Mouse (Mus musculus): Measurements from ENCODE around the gene Ckap2.

The Ckap2 gene

DNA sequence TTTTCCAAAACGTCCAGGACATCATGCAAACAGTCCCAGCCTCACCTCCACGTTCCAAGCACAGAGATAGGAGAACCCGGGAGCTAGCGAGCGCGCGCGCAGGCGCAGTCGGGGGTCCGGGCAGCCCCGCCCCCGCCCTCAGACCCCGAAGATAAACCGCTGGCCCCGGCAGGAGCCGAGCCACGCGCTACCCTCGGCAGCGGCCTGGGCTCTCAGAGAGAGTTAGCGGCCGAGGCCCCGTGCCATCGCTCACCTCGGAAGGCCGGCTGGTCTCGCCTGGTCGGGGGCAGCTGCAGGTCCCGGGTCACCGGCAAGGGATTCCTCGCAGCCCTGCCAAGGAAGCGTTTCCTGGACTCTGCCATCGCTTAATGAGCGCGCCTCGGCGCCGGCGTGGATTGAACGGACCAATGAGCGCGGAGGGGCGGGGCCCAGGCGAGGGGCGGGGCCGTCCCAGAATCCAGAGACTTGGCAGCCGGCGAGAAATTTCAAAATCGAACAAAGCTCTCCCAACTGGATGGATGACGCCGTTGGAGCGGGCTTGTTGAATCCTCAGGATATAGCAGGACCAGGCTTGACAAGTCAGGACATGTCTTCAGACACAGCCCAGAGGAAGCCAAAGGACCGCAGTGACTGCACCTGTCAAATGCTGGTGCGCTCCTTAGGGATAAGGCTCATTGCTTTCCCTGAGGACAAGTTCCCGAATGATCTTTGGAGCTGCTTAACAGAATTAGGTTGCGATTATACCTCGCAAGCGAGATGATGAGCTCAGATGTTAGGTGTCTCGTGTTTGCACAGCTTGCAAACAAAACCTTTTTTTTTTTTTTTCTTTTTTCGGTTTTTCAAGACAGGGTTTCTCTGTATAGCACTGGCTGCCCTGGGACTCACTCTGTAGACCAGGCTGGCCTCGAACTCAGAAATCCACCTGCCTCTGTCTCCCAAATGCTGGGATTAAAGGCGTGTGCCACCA is at the start of gene Ckap2:
Ckap2 (minus strand) TSS at position 389 of the 967 bp plus-strand sequence.
- DNase-seq: peak; percentile 92

GRCm38 (mm10) chr8:22228621-22229020 is 43.0 kb upstream of the Ckap2 start:
- DNase-seq: peak; percentile 17

DNA sequence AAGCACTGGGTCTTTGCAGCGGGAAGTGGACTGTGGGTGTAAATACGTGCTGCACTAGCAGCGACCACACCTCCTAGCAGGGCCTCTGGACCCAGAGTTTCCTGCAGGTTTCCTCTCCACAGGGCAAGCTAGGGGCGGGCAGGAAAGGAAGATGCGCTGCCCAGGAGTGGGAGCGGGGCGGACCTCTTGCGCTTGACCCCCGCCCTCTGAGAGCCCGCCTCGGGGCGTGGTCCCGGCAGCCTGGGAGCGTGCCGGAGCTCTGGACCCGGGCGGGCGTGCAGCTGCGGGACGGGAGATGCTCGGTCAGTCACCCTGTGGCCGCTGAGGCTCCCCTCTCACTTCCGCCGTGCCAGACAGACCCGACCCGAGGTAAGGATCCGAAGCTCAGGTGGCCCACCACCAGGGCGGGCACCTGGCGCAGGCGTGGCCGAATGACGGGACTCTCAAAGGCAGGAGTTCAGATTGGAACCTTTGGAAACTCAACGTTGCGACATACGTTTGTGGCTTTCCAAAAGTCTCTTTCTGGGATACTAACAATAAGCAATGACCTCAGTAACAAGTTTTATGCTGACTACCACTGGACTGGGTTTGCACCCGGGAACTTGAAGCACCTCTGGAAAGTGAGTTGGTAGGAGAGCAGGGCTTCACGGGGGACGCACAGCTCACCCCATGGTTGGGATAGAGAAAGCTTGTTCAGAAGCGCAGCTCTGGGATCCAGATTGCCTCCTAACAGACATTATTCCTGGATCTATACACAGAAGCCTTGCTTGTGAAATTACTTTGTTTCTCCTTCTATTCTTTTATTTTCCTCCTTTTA is 41.6 kb upstream of the Ckap2 start, which contains the start of gene Thsd1:
Thsd1 (plus strand) TSS at position 253 of the 817 bp plus-strand sequence.
- DNase-seq: peak; percentile 65

GRCm38 (mm10) chr8:22226361-22226760 is 40.7 kb upstream of the Ckap2 start:
- no peak for DNase-seq

DNA sequence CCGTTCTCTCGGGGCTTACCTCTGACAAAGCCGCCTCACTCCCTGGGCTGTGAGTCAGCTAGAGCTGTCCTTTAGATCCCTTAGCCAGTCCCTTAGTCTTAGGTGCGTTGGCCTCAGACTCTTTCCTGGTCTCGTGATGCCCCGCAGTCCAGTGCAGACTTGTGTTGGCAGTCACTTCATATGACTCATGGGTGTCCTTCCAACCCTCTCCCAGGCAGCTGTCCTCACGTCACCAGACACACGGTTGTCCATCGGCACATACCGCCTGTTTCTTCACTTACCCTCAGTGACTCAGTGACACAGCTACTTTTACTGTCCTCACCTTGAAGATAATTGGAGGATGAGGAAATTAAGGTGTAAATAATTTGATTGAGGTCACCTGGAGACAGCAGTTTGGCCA is 29.2 kb upstream of the Ckap2 start:
- no peak for DNase-seq

DNA sequence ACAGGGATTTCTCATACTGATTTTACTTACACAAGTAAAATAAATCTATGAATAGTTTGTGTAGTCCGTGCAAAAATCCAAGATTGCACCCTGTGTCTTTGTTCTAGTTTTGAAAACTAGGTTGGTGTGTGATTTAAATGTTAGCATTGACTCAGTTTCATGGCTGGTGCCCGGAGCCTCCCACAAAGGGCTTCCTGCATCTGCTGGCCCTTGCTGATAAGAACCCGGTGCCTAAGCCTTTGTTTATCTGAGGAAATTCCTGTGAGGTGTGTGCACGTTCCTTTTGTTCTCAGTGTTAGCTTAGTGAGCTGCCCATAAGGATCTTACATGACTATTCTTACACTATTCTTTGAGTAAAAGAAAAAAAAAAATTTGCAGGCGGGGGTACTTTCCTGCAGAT is 23.4 kb upstream of the Ckap2 start:
- DNase-seq: peak; percentile 13

- no peak for DNase-seq
Observed at GRCm38 (mm10) chr8:22207535-22207934, 21.9 kb upstream of the Ckap2 start.

GRCm38 (mm10) chr8:22199481-22199880 is 13.9 kb upstream of the Ckap2 start:
- no peak for DNase-seq

GRCm38 (mm10) chr8:22197914-22198313 is 12.3 kb upstream of the Ckap2 start:
- DNase-seq: no peak

- peak; percentile 39 for DNase-seq
Observed at GRCm38 (mm10) chr8:22193432-22194010, 7.9 kb upstream of the Ckap2 start.

DNA sequence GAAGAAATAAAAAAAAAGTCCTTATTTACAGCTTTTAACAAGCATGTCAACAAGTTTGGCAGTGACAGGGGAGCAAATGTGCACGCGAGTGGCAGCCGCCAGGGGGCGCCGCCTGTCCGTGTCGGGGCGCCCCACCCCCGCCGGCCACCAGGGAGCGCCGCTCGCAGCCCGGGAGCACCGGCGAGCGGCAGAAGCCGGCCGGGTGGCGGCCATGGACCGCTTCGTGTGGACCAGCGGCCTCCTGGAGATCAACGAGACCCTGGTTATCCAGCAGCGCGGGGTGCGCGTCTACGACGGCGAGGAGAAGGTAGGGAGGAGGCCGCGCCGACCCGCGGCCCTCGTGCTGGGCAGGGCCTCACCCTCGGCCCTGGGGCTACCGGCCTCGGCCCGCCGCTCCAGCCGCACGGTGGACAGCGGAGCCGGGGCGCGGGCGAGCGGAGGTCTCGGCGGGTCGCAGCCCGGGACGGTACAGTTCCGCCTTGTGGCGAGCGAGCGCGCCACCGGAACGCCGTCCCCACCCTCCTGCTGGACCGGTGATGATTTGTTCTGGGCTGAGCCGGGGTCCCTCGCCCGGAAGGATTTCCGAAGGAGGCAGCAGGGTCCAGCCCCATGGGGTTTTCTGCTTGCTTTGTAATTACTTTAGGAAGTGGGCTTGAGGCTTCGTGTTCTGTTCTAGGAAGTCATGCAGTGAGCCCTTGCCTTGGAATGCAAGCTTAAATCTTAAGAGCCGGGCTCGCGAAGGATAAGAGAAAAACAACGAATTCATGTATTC is 7.2 kb upstream of the Ckap2 start, which contains the start of gene Vps36:
Vps36 (plus strand) TSS at position 150 of the 772 bp plus-strand sequence.
- DNase-seq: peak; percentile 91

GRCm38 (mm10) chr8:22184884-22185283 is 735 bp downstream of the Ckap2 start:
- no peak for DNase-seq

- no peak for DNase-seq
Observed at GRCm38 (mm10) chr8:22175966-22176365, 9.7 kb downstream of the Ckap2 start.

DNA sequence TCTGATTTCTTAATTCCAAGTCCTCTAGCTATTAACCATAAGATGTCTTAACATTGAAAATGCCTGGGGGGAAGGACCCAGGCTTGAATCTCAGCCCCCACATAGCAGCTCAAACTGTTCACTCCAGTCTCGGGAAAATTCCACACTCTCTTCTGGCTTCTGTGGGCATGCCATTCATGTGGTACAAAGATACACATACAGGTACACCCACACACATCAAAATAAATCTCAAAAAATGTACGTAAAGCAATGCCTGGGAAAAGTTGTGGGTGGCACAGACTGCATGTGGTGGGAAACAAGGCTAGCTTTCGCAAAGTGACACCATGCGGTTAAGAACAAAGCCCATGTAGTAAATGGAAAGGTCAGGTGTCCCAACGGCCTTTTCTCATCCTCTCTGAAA is 16.5 kb downstream of the Ckap2 start:
- no peak for DNase-seq

- DNase-seq: peak; percentile 78
Observed at GRCm38 (mm10) chr8:22166080-22166603, 19.5 kb downstream of the Ckap2 start, which contains the start of gene Nek3. Gene Nek3, minus strand, starts transcription at chr8:22166435.

- peak; percentile 6 for DNase-seq
Observed at GRCm38 (mm10) chr8:22165251-22166079, 20.2 kb downstream of the Ckap2 start.

DNA sequence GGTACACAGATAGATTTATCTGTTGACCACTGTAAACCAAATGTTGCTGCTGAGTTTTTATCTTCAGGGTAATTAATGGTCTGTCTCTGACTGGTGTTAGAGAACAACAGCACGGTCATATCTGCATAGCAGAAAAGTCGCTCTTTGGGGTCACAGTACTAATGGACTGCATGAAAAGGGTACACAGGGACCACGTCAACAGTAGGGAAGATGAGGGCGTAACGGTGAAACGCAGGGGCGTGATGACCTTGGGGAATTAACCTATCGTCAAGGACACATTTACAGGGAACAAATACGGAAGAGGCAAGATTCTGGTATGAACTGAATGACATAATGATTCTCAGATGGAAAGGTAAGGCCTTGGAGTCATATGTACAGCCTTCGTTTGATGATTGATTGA is 21.2 kb downstream of the Ckap2 start:
- DNase-seq: no peak

GRCm38 (mm10) chr8:22162206-22162605 is 23.4 kb downstream of the Ckap2 start:
- no peak for DNase-seq

DNA sequence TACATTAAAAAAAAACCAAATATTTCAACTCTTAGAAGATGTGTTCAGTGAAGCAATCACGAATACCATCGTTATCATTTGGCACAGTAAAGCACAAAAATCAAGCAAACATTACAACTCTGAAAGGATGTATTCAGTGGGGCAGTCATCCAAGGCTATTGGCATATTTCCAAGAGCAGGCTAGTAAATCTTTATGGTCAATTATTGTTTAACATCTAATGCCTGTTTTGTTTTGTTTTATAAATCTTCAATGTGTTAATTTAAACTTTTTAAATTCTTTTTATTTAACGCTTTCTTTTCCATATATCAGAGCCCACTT is 35.3 kb downstream of the Ckap2 start:
- DNase-seq: no peak

GRCm38 (mm10) chr8:22149643-22150344 is 35.8 kb downstream of the Ckap2 start:
- no peak for DNase-seq

GRCm38 (mm10) chr8:22148367-22148740 is 37.3 kb downstream of the Ckap2 start:
- no peak for DNase-seq
